Mouse (Mus musculus): Measurements from ENCODE around the gene Casz1.

The Casz1 gene

GRCm38 (mm10) chr4:148867721-148868397, 63.6 kb downstream of the Casz1 start:
- Histone ChIP-seq H3K27me3 (ENCODE audit: insufficient read depth, low read length) (peaks cover 5% of the 10 kb centered on the region), H3K36me3 (ENCODE audit: insufficient read depth, low read length) (no peaks in the 10 kb centered on the region), H3K4me1 (replicated peaks; ENCODE audit: low read depth, low read length) (peaks cover 53% of the 10 kb centered on the region), H3K4me3 (replicated peaks; ENCODE audit: low read length) (no peak overlapping the region), H3K9me3 (ENCODE audit: low read length) (no peaks in the 10 kb centered on the region)
- TF ChIP-seq NANOG (IDR thresholded peaks at IDR 0.05; ENCODE audit: borderline replicate concordance, low read length) (no peak), POU5F1 (IDR thresholded peaks at IDR 0.05; ENCODE audit: borderline replicate concordance, low read length) (no peak), CTCF (conservative IDR thresholded peaks at IDR 0.05; ENCODE audit: low read length) (no peak)

GRCm38 (mm10) chr4:148869566-148869965, 65.3 kb downstream of the Casz1 start:
- H3K9me3 ChIP-seq (ENCODE audit: low read length), result no peaks in the 10 kb centered on the region
- H3K4me3 ChIP-seq (replicated peaks; ENCODE audit: low read length), result no peak overlapping the region
- peaks cover 20% of the 10 kb centered on the region for H3K27me3 ChIP-seq (ENCODE audit: insufficient read depth, low read length)
- TF ChIP-seq CTCF (conservative IDR thresholded peaks at IDR 0.05; ENCODE audit: low read length) (no peak), NANOG (IDR thresholded peaks at IDR 0.05; ENCODE audit: borderline replicate concordance, low read length) (no peak)
- H3K36me3 ChIP-seq (ENCODE audit: insufficient read depth, low read length), result no peaks in the 10 kb centered on the region
- H3K4me1 ChIP-seq (replicated peaks; ENCODE audit: low read depth, low read length), result peaks cover 70% of the 10 kb centered on the region

GRCm38 (mm10) chr4:148870496-148870895, 66.3 kb downstream of the Casz1 start:
- H3K4me1 ChIP-seq (replicated peaks; ENCODE audit: low read depth, low read length), result peaks cover 77% of the 10 kb centered on the region
- H3K36me3 ChIP-seq (ENCODE audit: insufficient read depth, low read length), result no peaks in the 10 kb centered on the region
- TF ChIP-seq NANOG (IDR thresholded peaks at IDR 0.05; ENCODE audit: borderline replicate concordance, low read length), result no peak
- no peak for TF ChIP-seq CTCF (conservative IDR thresholded peaks at IDR 0.05; ENCODE audit: low read length)
- no peaks in the 10 kb centered on the region for H3K9me3 ChIP-seq (ENCODE audit: low read length)
- H3K4me3 ChIP-seq (replicated peaks; ENCODE audit: low read length), result no peak overlapping the region
- H3K27me3 ChIP-seq (ENCODE audit: insufficient read depth, low read length), result peaks cover 20% of the 10 kb centered on the region

GRCm38 (mm10) chr4:148871751-148872334, 67.6 kb downstream of the Casz1 start:
- no peaks in the 10 kb centered on the region for H3K36me3 ChIP-seq (ENCODE audit: insufficient read depth, low read length)
- peak overlapping the region; percentile 35; the same call in 1 of the 2 replicates for H3K4me3 ChIP-seq (replicated peaks; ENCODE audit: low read length)
- no peak for TF ChIP-seq CTCF (conservative IDR thresholded peaks at IDR 0.05; ENCODE audit: low read length)
- TF ChIP-seq POU5F1 (IDR thresholded peaks at IDR 0.05; ENCODE audit: borderline replicate concordance, low read length), result no peak
- no peak for TF ChIP-seq NANOG (IDR thresholded peaks at IDR 0.05; ENCODE audit: borderline replicate concordance, low read length)
- peaks cover 70% of the 10 kb centered on the region for H3K4me1 ChIP-seq (replicated peaks; ENCODE audit: low read depth, low read length)
- peaks cover 5% of the 10 kb centered on the region; the same call in 1 of the 2 replicates for H3K9me3 ChIP-seq (ENCODE audit: low read length)
- H3K27me3 ChIP-seq (ENCODE audit: insufficient read depth, low read length), result peaks cover 20% of the 10 kb centered on the region

GRCm38 (mm10) chr4:148872372-148872771, 68.1 kb downstream of the Casz1 start:
- peaks cover 20% of the 10 kb centered on the region for H3K27me3 ChIP-seq (ENCODE audit: insufficient read depth, low read length)
- peaks cover 68% of the 10 kb centered on the region for H3K4me1 ChIP-seq (replicated peaks; ENCODE audit: low read depth, low read length)
- peak overlapping the region; percentile 35; the same call in 1 of the 2 replicates for H3K4me3 ChIP-seq (replicated peaks; ENCODE audit: low read length)
- TF ChIP-seq POU5F1 (IDR thresholded peaks at IDR 0.05; ENCODE audit: borderline replicate concordance, low read length) (no peak), NANOG (IDR thresholded peaks at IDR 0.05; ENCODE audit: borderline replicate concordance, low read length) (no peak), CTCF (conservative IDR thresholded peaks at IDR 0.05; ENCODE audit: low read length) (no peak)
- H3K36me3 ChIP-seq (ENCODE audit: insufficient read depth, low read length), result no peaks in the 10 kb centered on the region
- peaks cover 5% of the 10 kb centered on the region; the same call in 1 of the 2 replicates for H3K9me3 ChIP-seq (ENCODE audit: low read length)

- peaks cover 5% of the 10 kb centered on the region; the same call in 1 of the 2 replicates for H3K9me3 ChIP-seq (ENCODE audit: low read length)
- peaks cover 20% of the 10 kb centered on the region for H3K27me3 ChIP-seq (ENCODE audit: insufficient read depth, low read length)
- no peak for TF ChIP-seq NANOG (IDR thresholded peaks at IDR 0.05; ENCODE audit: borderline replicate concordance, low read length)
- no peak for TF ChIP-seq POU5F1 (IDR thresholded peaks at IDR 0.05; ENCODE audit: borderline replicate concordance, low read length)
- TF ChIP-seq CTCF (conservative IDR thresholded peaks at IDR 0.05; ENCODE audit: low read length), result no peak
- H3K4me3 ChIP-seq (replicated peaks; ENCODE audit: low read length), result peak overlapping the region; percentile 35; the same call in 1 of the 2 replicates
- no peaks in the 10 kb centered on the region for H3K36me3 ChIP-seq (ENCODE audit: insufficient read depth, low read length)
- H3K4me1 ChIP-seq (replicated peaks; ENCODE audit: low read depth, low read length), result peaks cover 64% of the 10 kb centered on the region
Observed at GRCm38 (mm10) chr4:148872783-148873182, 68.6 kb downstream of the Casz1 start.

GRCm38 (mm10) chr4:148876166-148876565, 71.9 kb downstream of the Casz1 start:
- Histone ChIP-seq H3K4me1 (replicated peaks; ENCODE audit: low read depth, low read length) (peaks cover 76% of the 10 kb centered on the region), H3K27me3 (ENCODE audit: insufficient read depth, low read length) (peaks cover 29% of the 10 kb centered on the region), H3K9me3 (ENCODE audit: low read length) (peaks cover 5% of the 10 kb centered on the region; the same call in 1 of the 2 replicates), H3K4me3 (replicated peaks; ENCODE audit: low read length) (no peak overlapping the region), H3K36me3 (ENCODE audit: insufficient read depth, low read length) (no peaks in the 10 kb centered on the region)
- TF ChIP-seq POU5F1 (IDR thresholded peaks at IDR 0.05; ENCODE audit: borderline replicate concordance, low read length) (no peak), CTCF (conservative IDR thresholded peaks at IDR 0.05; ENCODE audit: low read length) (no peak), NANOG (IDR thresholded peaks at IDR 0.05; ENCODE audit: borderline replicate concordance, low read length) (no peak)

- TF ChIP-seq CTCF (conservative IDR thresholded peaks at IDR 0.05; ENCODE audit: low read length) (no peak), NANOG (IDR thresholded peaks at IDR 0.05; ENCODE audit: borderline replicate concordance, low read length) (no peak), POU5F1 (IDR thresholded peaks at IDR 0.05; ENCODE audit: borderline replicate concordance, low read length) (no peak)
- Histone ChIP-seq H3K4me3 (replicated peaks; ENCODE audit: low read length) (no peak overlapping the region), H3K36me3 (ENCODE audit: insufficient read depth, low read length) (no peaks in the 10 kb centered on the region), H3K27me3 (ENCODE audit: insufficient read depth, low read length) (peaks cover 29% of the 10 kb centered on the region), H3K9me3 (ENCODE audit: low read length) (peaks cover 5% of the 10 kb centered on the region; the same call in 1 of the 2 replicates), H3K4me1 (replicated peaks; ENCODE audit: low read depth, low read length) (peaks cover 80% of the 10 kb centered on the region)
Observed at GRCm38 (mm10) chr4:148876867-148877266, 72.6 kb downstream of the Casz1 start.

All from E14TG2a.4 (cell line).